Mouse (Mus musculus) embryonic facial prominence, embryonic 10.5 days (tissue): Measurements from ENCODE around the gene Pla2g16. TPM values are rescaled to one million over a fixed set of nuclear protein-coding genes. Genes with fewer than 3 reads are reported as not detected.

ENCODE experiments used
- DNase-seq: peaks from one replicate; pipeline ENCODE4 v3.0.0-alpha.2; 2017; ENCODE audit warnings: low spot score
- H3K27ac ChIP-seq: fragments of 300-500 bp; sonication (generic); replicated peaks from 2 replicates; pipeline ENCODE4 v1.5.1; 2016; ENCODE audit warnings: mild to moderate bottlenecking
- H3K27me3 ChIP-seq: fragments of 300-500 bp; sonication (generic); replicated peaks from 2 replicates; pipeline ENCODE4 v1.6.1; 2016; ENCODE audit warnings: low read depth, mild to moderate bottlenecking; ENCODE audit not compliant: poor library complexity, severe bottlenecking
- H3K36me3 ChIP-seq: fragments of 300-500 bp; sonication (generic); replicated peaks from 2 replicates; pipeline ENCODE4 v1.6.1; 2016; ENCODE audit warnings: mild to moderate bottlenecking, moderate library complexity
- H3K4me1 ChIP-seq: fragments of 300-500 bp; sonication (generic); 2 replicates; pipeline ENCODE4 v1.6.1; 2016
- H3K4me3 ChIP-seq: fragments of 300-500 bp; sonication (generic); 2 replicates; pipeline ENCODE4 v1.5.1; 2016; ENCODE audit warnings: mild to moderate bottlenecking, moderate library complexity
- H3K9me3 ChIP-seq: fragments of 300-500 bp; sonication (generic); 2 replicates; pipeline ENCODE4 v1.6.1; 2016; ENCODE audit warnings: mild to moderate bottlenecking
- WGBS: fragments of 180-500 bp; shearing (Covaris S2); methylation state at CpG from one replicate; pipeline ENCODE4 v1.1.7; 2016; 5-methylcytosine and 5-hydroxymethylcytosine counted together
- polyA plus RNA-seq: library from polyadenylated mRNA; unstranded; fragments of >200 nt; fragmentation: Nextera tagmentation; extraction: Ambion mirVana; gene quantifications from 2 replicates; pipeline ENCODE4 v1.2.1, GENCODE M21; 2016

The Pla2g16 gene
- 6.5 and 7.3 TPM in 2 replicates for polyA plus RNA-seq

DNA sequence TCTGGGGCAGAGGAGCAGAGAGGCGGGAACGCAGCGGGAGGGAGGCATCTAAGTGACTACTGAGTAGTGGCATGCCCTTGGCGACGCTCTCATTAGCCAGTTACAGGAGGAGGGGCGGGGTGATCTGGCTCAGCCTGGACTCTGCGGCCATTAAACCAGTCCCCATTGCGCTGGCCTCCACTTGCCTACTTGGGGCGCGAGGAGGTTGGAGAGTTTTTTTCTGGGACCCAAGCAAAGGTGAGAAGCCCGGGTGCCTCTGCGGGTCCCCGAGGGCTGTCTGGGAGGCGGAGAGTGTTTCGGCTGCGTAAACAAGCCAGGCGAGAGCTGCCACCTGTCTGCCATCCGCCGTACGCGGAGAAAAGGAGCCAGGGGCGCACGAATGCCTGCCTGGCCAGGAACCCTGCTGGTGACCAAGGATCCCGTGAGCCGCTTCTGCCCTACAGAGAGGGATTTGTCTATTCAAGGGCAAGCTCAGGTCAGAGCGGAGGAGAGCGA is at the start of gene Pla2g16:
Pla2g16 (plus strand) TSS at position 132 of the 495 bp plus-strand sequence.
- Histone ChIP-seq H3K9me3 (no peaks in the 10 kb centered on the region), H3K36me3 (no peaks in the 10 kb centered on the region), H3K27ac (peak within 1 kb of the TSS; percentile 72), H3K4me1 (peaks cover 26% of the 10 kb centered on the region), H3K27me3 (peaks cover 23% of the 10 kb centered on the region), H3K4me3 (peak within 1 kb of the TSS; percentile 68)
- peak; percentile 76 for DNase-seq
- 1% methylated on average over 27 of the region's 27 CpGs for WGBS

DNA sequence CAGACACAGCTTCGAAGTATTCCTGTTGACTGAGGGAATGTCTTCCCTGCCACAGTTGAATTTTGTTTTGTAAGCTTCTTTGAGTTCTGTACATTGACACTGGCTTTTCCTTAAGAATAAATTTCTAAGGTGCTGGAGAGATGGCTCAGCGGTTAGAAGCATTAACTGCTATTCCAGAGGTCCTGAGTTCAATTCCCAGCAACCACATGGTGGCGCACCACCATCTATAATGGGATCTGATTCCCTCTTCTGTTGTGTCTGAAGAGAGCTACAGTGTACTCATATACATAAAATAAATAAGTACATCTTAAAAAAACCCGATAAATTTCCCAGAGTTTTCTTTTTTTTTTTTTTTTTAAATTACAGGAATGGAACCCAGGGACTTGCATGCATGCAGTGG is 49.2 kb upstream of the Pla2g16 start:
- no peak for DNase-seq
- Histone ChIP-seq H3K9me3 (no peaks in the 10 kb centered on the region), H3K36me3 (peaks cover 25% of the 10 kb centered on the region), H3K4me3 (no peak overlapping the region), H3K27me3 (no peaks in the 10 kb centered on the region), H3K27ac (no peak overlapping the region), H3K4me1 (peaks cover 5% of the 10 kb centered on the region; the same call in 1 of the 2 replicates)
- WGBS: 71% methylated on average over 4 of the region's 4 CpGs

DNA sequence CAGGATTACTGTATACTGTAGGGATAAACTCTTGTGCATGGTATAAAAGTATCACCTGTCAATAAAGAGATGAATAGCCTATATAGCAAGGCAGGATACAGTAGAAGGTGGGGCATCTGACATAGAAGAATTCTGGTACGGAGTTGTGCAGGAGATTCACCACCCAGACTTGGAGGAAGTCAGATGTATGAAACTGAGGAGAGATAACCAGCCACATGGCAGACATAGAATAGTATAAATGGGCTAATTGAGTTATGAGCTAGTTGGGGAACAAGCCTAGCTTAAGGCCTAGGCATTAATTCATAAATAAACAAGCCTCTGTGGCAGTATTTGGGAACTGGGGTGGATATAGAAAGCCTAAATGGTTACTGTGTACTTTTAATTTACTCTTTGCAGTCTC is 40.8 kb upstream of the Pla2g16 start:
- H3K27ac ChIP-seq: no peak overlapping the region
- H3K36me3 ChIP-seq: peaks cover 37% of the 10 kb centered on the region
- peaks cover 5% of the 10 kb centered on the region; the same call in 1 of the 2 replicates for H3K4me1 ChIP-seq
- no peak overlapping the region for H3K4me3 ChIP-seq
- no peak for DNase-seq
- 86% methylated on average over 1 of the region's 1 CpGs for WGBS
- no peaks in the 10 kb centered on the region for H3K9me3 ChIP-seq
- H3K27me3 ChIP-seq: no peaks in the 10 kb centered on the region

- H3K36me3 ChIP-seq: peaks cover 62% of the 10 kb centered on the region
- DNase-seq: no peak
- no peaks in the 10 kb centered on the region for H3K27me3 ChIP-seq
- no peaks in the 10 kb centered on the region for H3K9me3 ChIP-seq
- 91% methylated on average over 3 of the region's 3 CpGs for WGBS
- H3K4me1 ChIP-seq: no peaks in the 10 kb centered on the region
- no peak overlapping the region for H3K4me3 ChIP-seq
- H3K27ac ChIP-seq: no peak overlapping the region
Observed at GRCm38 (mm10) chr19:7521619-7522018, 35.6 kb upstream of the Pla2g16 start.

GRCm38 (mm10) chr19:7522856-7523255 is 34.4 kb upstream of the Pla2g16 start:
- Histone ChIP-seq H3K27ac (no peak overlapping the region), H3K36me3 (peaks cover 52% of the 10 kb centered on the region), H3K9me3 (no peaks in the 10 kb centered on the region), H3K4me1 (no peaks in the 10 kb centered on the region), H3K4me3 (no peak overlapping the region), H3K27me3 (no peaks in the 10 kb centered on the region)
- 96% methylated on average over 2 of the region's 2 CpGs for WGBS
- DNase-seq: no peak

DNA sequence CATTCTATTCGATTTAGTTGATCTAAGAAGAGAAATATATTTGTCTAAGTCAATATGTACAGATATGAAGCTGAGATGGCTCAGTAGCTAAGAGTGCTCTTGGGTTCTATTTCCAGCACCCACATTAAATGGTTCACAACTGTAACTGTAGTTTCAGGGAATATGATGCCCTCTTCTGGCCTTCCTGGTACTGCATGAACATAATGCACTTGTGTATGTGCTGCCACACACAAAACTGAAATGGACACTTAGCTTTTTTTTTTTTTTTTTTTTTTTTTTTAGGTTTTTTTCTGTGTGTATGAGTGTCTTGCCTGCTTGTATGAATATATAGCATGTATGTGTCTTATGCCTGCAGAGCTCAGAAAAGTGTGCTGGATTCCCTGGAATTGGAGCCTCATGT is 34.0 kb upstream of the Pla2g16 start:
- Histone ChIP-seq H3K36me3 (peaks cover 50% of the 10 kb centered on the region), H3K9me3 (no peaks in the 10 kb centered on the region), H3K27ac (no peak overlapping the region), H3K27me3 (no peaks in the 10 kb centered on the region), H3K4me3 (no peak overlapping the region), H3K4me1 (no peaks in the 10 kb centered on the region)
- WGBS: 89% methylated on average over 1 of the region's 1 CpGs
- DNase-seq: no peak

DNA sequence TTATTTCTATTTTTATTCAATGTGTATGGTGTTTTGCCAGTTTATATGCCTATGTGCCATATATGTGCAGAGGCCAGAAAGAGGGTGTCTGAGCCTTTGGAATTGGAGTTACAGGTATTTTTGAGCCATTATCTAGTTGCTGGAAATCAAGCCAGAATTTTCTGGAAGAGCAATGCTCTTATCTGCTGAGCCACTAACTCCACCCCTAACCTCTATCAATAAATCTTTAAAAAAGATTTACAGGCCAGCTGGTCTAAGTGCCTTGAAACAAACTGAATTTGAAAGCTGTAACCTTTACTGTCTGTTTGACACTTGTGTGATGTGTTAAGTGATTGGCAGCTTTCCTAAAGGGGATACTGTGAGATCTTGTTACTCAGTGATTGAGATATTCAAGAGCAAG is 33.5 kb upstream of the Pla2g16 start:
- Histone ChIP-seq H3K4me1 (no peaks in the 10 kb centered on the region), H3K36me3 (peaks cover 45% of the 10 kb centered on the region), H3K27ac (no peak overlapping the region), H3K9me3 (no peaks in the 10 kb centered on the region), H3K4me3 (no peak overlapping the region), H3K27me3 (no peaks in the 10 kb centered on the region)
- no peak for DNase-seq

DNA sequence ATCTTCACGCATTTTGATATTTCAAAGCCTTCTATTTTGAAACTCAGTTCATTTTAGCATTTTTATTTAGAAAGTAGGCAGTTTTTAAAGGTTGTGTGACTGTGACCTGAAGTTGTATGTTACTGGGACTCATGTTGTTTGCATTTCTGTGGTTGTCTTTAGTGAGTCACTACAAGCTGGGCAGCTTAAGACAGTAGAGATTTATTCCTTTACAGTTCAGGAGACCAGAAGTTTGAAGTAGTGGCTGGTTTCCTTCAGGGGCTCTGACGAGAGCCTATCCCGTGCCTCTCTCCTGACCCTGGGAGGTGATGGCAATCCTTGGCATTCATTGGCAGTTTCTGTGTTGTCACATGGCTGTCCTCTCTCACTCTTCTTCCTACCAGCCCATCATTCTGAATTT is 32.4 kb upstream of the Pla2g16 start:
- 80% methylated on average over 3 of the region's 3 CpGs for WGBS
- no peak for DNase-seq
- Histone ChIP-seq H3K27ac (no peak overlapping the region), H3K27me3 (no peaks in the 10 kb centered on the region), H3K4me1 (no peaks in the 10 kb centered on the region), H3K4me3 (no peak overlapping the region), H3K9me3 (no peaks in the 10 kb centered on the region), H3K36me3 (peaks cover 45% of the 10 kb centered on the region)

DNA sequence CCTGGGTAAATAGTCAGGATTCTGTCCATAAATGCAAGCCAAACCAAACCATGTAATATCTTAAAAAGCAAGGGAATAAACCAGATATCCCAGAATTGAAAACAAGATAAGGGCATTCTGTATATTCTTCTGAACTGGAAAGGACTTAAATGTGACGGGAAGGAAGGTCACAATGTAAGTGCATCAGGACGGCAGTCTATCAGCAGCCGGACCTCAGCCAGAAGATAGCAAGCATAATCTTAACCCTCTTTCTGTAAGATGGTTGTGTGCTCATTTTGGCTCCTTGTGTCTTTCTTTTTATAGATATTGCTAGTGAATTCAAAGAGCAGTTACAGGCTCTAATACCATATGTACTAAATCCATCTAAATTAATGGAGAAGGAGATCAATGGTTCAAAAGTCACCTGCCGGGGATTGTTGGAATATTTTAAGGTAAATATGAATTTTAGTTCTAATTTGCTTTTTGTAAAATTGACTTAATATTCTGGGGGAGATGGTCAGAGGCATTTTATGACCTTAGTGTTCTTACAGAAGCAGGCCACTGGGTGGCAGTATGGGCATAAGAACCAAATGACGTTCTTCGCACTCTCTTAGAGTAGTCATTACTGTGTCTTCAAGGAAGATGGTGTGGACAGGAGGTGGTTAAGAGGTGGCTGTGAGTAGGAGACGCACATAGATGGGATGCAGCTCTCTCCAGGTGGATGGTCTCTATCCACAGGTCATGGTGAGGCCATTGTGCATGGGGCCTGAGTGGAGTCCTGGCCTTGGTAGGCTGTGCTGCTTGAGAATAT is 28.4 kb upstream of the Pla2g16 start:
- H3K4me1 ChIP-seq: no peaks in the 10 kb centered on the region
- no peaks in the 10 kb centered on the region for H3K9me3 ChIP-seq
- H3K27me3 ChIP-seq: no peaks in the 10 kb centered on the region
- WGBS: 61% methylated on average over 7 of the region's 7 CpGs
- DNase-seq: peak; percentile 62
- H3K27ac ChIP-seq: no peak overlapping the region
- H3K4me3 ChIP-seq: no peak overlapping the region
- peaks cover 50% of the 10 kb centered on the region for H3K36me3 ChIP-seq

- Histone ChIP-seq H3K4me3 (no peak overlapping the region), H3K9me3 (no peaks in the 10 kb centered on the region), H3K36me3 (peaks cover 46% of the 10 kb centered on the region), H3K4me1 (no peaks in the 10 kb centered on the region), H3K27ac (no peak overlapping the region), H3K27me3 (no peaks in the 10 kb centered on the region)
- WGBS: 92% methylated on average over 5 of the region's 5 CpGs
- DNase-seq: no peak
Observed at GRCm38 (mm10) chr19:7531906-7532305, 25.4 kb upstream of the Pla2g16 start.

- no peak for DNase-seq
- no peak overlapping the region for H3K4me3 ChIP-seq
- no peaks in the 10 kb centered on the region for H3K9me3 ChIP-seq
- WGBS: 93% methylated on average over 5 of the region's 5 CpGs
- H3K36me3 ChIP-seq: peaks cover 49% of the 10 kb centered on the region
- H3K4me1 ChIP-seq: no peaks in the 10 kb centered on the region
- H3K27me3 ChIP-seq: no peaks in the 10 kb centered on the region
- no peak overlapping the region for H3K27ac ChIP-seq
Observed at GRCm38 (mm10) chr19:7533891-7534290, 23.4 kb upstream of the Pla2g16 start.

DNA sequence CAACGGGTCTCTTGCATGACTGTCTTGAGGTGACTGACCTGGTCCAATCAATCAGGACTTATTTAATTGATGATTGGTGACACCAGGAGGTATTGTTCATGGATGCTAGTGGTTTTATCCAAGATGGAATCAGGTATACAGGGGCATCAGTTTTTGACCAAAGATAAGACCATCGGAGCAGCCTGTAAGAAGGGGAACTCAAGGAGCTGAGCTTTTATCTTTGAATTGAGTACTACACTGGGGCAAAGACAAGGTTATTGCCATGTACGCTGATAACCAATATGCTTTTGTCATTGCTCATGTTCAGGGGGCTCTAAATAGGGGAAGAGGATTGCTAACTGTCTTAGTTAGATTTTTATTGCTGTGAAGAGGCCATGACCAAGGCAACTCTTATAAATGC is 8.3 kb upstream of the Pla2g16 start:
- Histone ChIP-seq H3K36me3 (no peaks in the 10 kb centered on the region), H3K27ac (no peak overlapping the region), H3K4me3 (no peak overlapping the region), H3K27me3 (0 out of 2 replicates have a peak, but pooled peaks cover 3% of the 10 kb centered on the region), H3K9me3 (peaks cover 3% of the 10 kb centered on the region; the same call in 1 of the 2 replicates), H3K4me1 (no peaks in the 10 kb centered on the region)
- no peak for DNase-seq
- WGBS: 89% methylated on average over 3 of the region's 3 CpGs

DNA sequence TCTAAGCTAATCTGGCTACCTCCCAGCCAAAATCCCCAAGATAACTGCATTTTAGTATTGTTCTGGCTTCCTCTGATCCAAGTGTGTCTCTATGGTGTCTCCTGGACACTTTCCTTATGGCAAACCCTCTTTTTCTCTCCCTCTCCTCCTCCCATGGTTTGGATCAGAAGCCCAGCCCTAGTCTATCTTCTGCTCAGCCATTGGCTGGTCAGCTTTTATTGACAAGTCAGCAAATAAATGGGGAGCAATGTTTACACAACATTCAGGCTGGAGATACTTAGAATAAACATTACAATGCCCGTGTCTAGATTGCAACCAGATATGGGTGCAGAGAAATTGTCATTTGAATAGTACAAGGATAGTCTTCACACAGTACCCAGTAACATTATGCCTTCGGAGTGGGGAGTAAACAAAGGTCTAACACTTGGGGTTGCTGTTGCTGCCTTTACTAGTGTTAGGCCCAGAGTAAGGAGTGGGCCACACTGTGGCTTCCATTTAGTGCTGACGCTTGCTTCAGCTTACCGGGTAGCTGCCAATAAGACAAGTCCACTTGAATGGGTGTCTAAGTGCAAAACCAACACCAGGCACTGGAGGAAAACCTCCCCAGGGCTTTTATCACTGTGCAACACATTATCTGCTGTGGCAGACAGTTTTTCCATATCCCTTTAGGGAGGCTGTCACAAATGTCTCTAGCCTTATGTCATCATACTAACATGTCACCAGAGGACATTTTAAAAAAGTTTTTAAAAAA is 5.5 kb upstream of the Pla2g16 start:
- no peaks in the 10 kb centered on the region for H3K9me3 ChIP-seq
- H3K4me1 ChIP-seq: no peaks in the 10 kb centered on the region
- no peak for DNase-seq
- H3K36me3 ChIP-seq: no peaks in the 10 kb centered on the region
- H3K27me3 ChIP-seq: peaks cover 8% of the 10 kb centered on the region
- no peak overlapping the region for H3K4me3 ChIP-seq
- H3K27ac ChIP-seq: no peak overlapping the region
- WGBS: 57% methylated on average over 4 of the region's 4 CpGs
